Mouse (Mus musculus) limb, embryonic 15.5 days (tissue): ENCODE measurements around the gene Mb. TPM values are rescaled to one million over a fixed set of nuclear protein-coding genes. Genes with fewer than 3 reads are reported as not detected.

ENCODE experiments used
- ATAC-seq: fragments of 200-750 bp; cut with Nextera tagmentation; 2 replicates; pipeline ENCODE4 v1.8.0; 2017; ENCODE audit warnings: low read depth, moderate TSS enrichment; ENCODE audit not compliant: insufficient number of reproducible peaks, low FRiP score, low TSS enrichment
- H3K27ac ChIP-seq: fragments of 300-500 bp; sonication (generic); 2 replicates; pipeline ENCODE4 v1.5.1; 2015; ENCODE audit warnings: moderate library complexity, mild to moderate bottlenecking, inconsistent platforms
- H3K27me3 ChIP-seq: fragments of 300-500 bp; sonication (generic); 2 replicates; pipeline ENCODE4 v1.6.1; 2015; ENCODE audit warnings: inconsistent platforms
- H3K36me3 ChIP-seq: fragments of 300-500 bp; sonication (generic); 2 replicates; pipeline ENCODE4 v1.6.1; 2015; ENCODE audit warnings: inconsistent platforms
- H3K4me1 ChIP-seq: fragments of 300-500 bp; sonication (generic); 2 replicates; pipeline ENCODE4 v1.6.1; 2015; ENCODE audit warnings: inconsistent platforms
- H3K4me2 ChIP-seq: fragments of 300-500 bp; sonication (generic); 2 replicates; pipeline ENCODE4 v1.6.1; 2015; ENCODE audit warnings: mild to moderate bottlenecking, inconsistent platforms
- H3K4me3 ChIP-seq: fragments of 300-500 bp; sonication (generic); 2 replicates; pipeline ENCODE4 v1.5.1; 2015; ENCODE audit warnings: mild to moderate bottlenecking, inconsistent platforms
- H3K9ac ChIP-seq: fragments of 300-500 bp; sonication (generic); 2 replicates; pipeline ENCODE4 v1.6.1; 2015; ENCODE audit warnings: inconsistent platforms
- H3K9me3 ChIP-seq: fragments of 300-500 bp; sonication (generic); 2 replicates; pipeline ENCODE4 v1.6.1; 2016; ENCODE audit warnings: inconsistent platforms
- WGBS: fragments of 180-500 bp; shearing (Covaris S2); methylation state at CpG from one replicate; pipeline ENCODE4 v1.1.7; 2015; 5-methylcytosine and 5-hydroxymethylcytosine counted together
- polyA plus RNA-seq: library from polyadenylated mRNA; unstranded; fragments of >200 nt; fragmentation: Nextera tagmentation; extraction: Ambion mirVana; gene quantifications from 2 replicates; pipeline ENCODE4 v1.2.1, GENCODE M21; 2015

The Mb gene
- polyA plus RNA-seq, 1 experiment from 2014 or later, result 11.6 TPM

- H3K9me3 ChIP-seq, result no peaks in the 10 kb centered on the region
- WGBS, result 82% methylated on average over 4 of the region's 4 CpGs
- no peak overlapping the region for H3K27ac ChIP-seq
- H3K4me3 ChIP-seq, result no peak overlapping the region
- H3K4me1 ChIP-seq, result peaks cover 7% of the 10 kb centered on the region
- H3K27me3 ChIP-seq, result no peaks in the 10 kb centered on the region
- ATAC-seq, result no peak
- H3K9ac ChIP-seq, result no peak overlapping the region
- H3K4me2 ChIP-seq, result no peak overlapping the region
- H3K36me3 ChIP-seq, result no peaks in the 10 kb centered on the region
Measured at GRCm38 (mm10) chr15:76972661-76973060, 77.8 kb downstream of the Mb start.

Other genes starting within 250 kb of the Mb start
- gene Zfp251, start 179.2 kb downstream of the Mb start, polyA plus RNA-seq, result 26.5 and 28.7 TPM in 2 replicates
- 6.7 and 7.7 TPM in 2 replicates for gene Zfp7, start 171.4 kb downstream of the Mb start, polyA plus RNA-seq
- gene Gm49527, start 171.3 kb downstream of the Mb start, polyA plus RNA-seq, result 0.45 and 0.57 TPM in 2 replicates
- gene Zfp647, start 125.2 kb downstream of the Mb start, polyA plus RNA-seq, result 13.1 and 13.5 TPM in 2 replicates
- 78.7 and 80.3 TPM in 2 replicates for gene 1110038F14Rik, start 102.2 kb downstream of the Mb start, polyA plus RNA-seq
- 0.15 and 0.17 TPM in 2 replicates for gene Apol6, start 5.9 kb downstream of the Mb start, polyA plus RNA-seq